Comparison of ENCODE assay signal across 27 mouse cellular contexts in genomic region chr3:36494613-36495012, GRCm38 (mm10). TPM values are rescaled to one million over a fixed set of nuclear protein-coding genes. Genes with fewer than 3 reads are reported as not detected.
"Had no signal": no experiment of that assay in that cellular context is flagged by ENCODE, and none has a peak within 500 bp of the region (broad histone marks: within the 10 kb centered on the region; RNA-seq: fewer than 3 reads in every experiment).

No protein-coding gene starts in this region.

- DNase-seq: kidney, adult 9 months; kidney, postnatal 14 days; layer of hippocampus, adult 9-11 months; liver, embryonic 13.5 days; lung, adult 2 months; lung, postnatal 14 days; lung, postnatal 4 days; midbrain, embryonic 14.5 days; retina, postnatal 1 day; right cerebral cortex, postnatal 25 days; spleen, adult 18-20 months; thymus, adult 18-20 months; thymus, postnatal 36 days had no signal

- H3K4me3 ChIP-seq: liver, embryonic 13.5 days; neural tube, embryonic 13.5 days had no signal

- H3K9me3 ChIP-seq: liver, embryonic 13.5 days; neural tube, embryonic 13.5 days had no signal

- H3K27ac ChIP-seq: liver, embryonic 13.5 days; neural tube, embryonic 13.5 days had no signal

- H3K36me3 ChIP-seq: liver, embryonic 13.5 days; neural tube, embryonic 13.5 days had no signal

- H3K4me2 ChIP-seq: midbrain, embryonic 11.5 days; neural tube, embryonic 13.5 days had no signal

- H3K9ac ChIP-seq: liver, embryonic 13.5 days had no signal

- H3K27me3 ChIP-seq: liver, embryonic 13.5 days had no signal

RNA-seq across cellular contexts. Expression of gene 1810062G17Rik, which starts 18.9 kb away (rescaled TPM):
- total RNA-seq: layer of hippocampus, adult 2 months; layer of hippocampus, postnatal 25 days; left cerebral cortex, adult 18-20 months; left cerebral cortex, postnatal 36 days; megakaryocyte-erythroid progenitor cell, adult 5-6 weeks; midbrain, postnatal 0 days had no signal

RNA-seq across cellular contexts. Expression of gene Gm11549, which starts 27.0 kb away (rescaled TPM):
- total RNA-seq: liver, adult 2 months; megakaryocyte progenitor cell, adult 5-6 weeks; megakaryocyte-erythroid progenitor cell, adult 5-6 weeks; neutrophil, adult 5-6 weeks had no signal
- polyA plus RNA-seq: kidney, embryonic 16.5 days; limb, embryonic 11.5 days; liver, adult 2 months; liver, embryonic 13.5 days; liver, embryonic 16.5 days had no signal
